Mouse (Mus musculus): ENCODE data around the gene Pigc.

Gene Pigc

GRCm38 (mm10) chr1:161972233-161972632 is 3.2 kb downstream of the Pigc start:
- ATAC-seq (ENCODE audit: insufficient number of reproducible peaks, low FRiP score, low TSS enrichment), result no peak

GRCm38 (mm10) chr1:161976255-161977182 is 7.5 kb downstream of the Pigc start:
- peak; percentile 81 for ATAC-seq (ENCODE audit: insufficient number of reproducible peaks, low FRiP score, low TSS enrichment)

- no peak for ATAC-seq (ENCODE audit: insufficient number of reproducible peaks, low FRiP score, low TSS enrichment)
Measured at GRCm38 (mm10) chr1:161977331-161977730, 8.3 kb downstream of the Pigc start.

GRCm38 (mm10) chr1:161978173-161978700 is 9.3 kb downstream of the Pigc start:
- no peak for ATAC-seq (ENCODE audit: insufficient number of reproducible peaks, low FRiP score, low TSS enrichment)

GRCm38 (mm10) chr1:161979536-161979935 is 10.6 kb downstream of the Pigc start, which contains the start of gene 4930558K02Rik:
TSS of gene 4930558K02Rik (minus strand) at chr1:161979636.
- no peak for ATAC-seq (ENCODE audit: insufficient number of reproducible peaks, low FRiP score, low TSS enrichment)

DNA sequence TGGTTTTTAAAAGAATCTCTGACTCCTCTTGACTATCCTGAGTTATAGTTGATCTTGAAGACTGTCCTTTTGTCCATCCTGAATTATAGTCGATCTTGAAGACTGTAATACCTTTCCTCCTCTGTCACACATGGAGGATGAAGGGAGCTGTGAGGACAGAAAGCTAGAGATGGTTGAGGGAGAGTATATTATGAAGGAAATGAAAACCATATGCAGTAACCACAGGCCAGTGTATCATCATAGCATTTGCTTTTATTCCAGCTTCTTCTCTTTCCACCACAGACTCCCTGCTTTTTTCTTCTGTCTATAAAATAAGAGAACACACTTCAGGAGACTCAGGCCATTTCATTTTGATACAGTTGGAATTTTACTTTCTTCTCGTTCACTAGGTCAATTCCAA is 11.1 kb downstream of the Pigc start:
- no peak for ATAC-seq (ENCODE audit: insufficient number of reproducible peaks, low FRiP score, low TSS enrichment)

GRCm38 (mm10) chr1:161980626-161981298 is 11.8 kb downstream of the Pigc start:
- no peak for ATAC-seq (ENCODE audit: insufficient number of reproducible peaks, low FRiP score, low TSS enrichment)

- ATAC-seq (ENCODE audit: insufficient number of reproducible peaks, low FRiP score, low TSS enrichment), result peak; percentile 52; the same call in 1 of the 2 replicates
Measured at GRCm38 (mm10) chr1:161983451-161983850, 14.5 kb downstream of the Pigc start.

GRCm38 (mm10) chr1:161983979-161984566 is 15.1 kb downstream of the Pigc start:
- no peak for ATAC-seq (ENCODE audit: insufficient number of reproducible peaks, low FRiP score, low TSS enrichment)

- ATAC-seq (ENCODE audit: insufficient number of reproducible peaks, low FRiP score, low TSS enrichment), result no peak
Measured at GRCm38 (mm10) chr1:161990684-161991578, 21.9 kb downstream of the Pigc start.

GRCm38 (mm10) chr1:161991846-161992245 is 22.9 kb downstream of the Pigc start:
- ATAC-seq (ENCODE audit: insufficient number of reproducible peaks, low FRiP score, low TSS enrichment), result no peak

DNA sequence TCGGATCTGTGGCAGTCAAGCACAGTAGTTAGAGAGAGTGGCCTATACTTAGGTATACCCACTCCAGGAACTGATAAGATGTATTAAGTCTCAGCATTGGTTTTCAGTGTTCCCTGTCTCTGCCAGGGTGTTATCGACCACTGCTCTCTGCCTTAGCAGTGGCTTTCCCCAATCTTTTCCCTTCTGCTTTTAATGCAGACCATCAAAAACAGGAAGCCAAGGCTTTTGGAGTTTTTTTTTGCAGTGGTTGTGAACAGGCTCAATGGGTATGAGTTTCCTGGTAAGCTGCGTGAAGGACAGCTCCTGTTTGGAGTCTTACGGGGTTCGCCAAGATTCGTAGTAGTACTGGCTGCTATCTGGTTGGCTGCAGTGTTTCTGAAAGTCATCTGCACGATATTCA is 23.4 kb downstream of the Pigc start:
- ATAC-seq (ENCODE audit: insufficient number of reproducible peaks, low FRiP score, low TSS enrichment), result no peak

DNA sequence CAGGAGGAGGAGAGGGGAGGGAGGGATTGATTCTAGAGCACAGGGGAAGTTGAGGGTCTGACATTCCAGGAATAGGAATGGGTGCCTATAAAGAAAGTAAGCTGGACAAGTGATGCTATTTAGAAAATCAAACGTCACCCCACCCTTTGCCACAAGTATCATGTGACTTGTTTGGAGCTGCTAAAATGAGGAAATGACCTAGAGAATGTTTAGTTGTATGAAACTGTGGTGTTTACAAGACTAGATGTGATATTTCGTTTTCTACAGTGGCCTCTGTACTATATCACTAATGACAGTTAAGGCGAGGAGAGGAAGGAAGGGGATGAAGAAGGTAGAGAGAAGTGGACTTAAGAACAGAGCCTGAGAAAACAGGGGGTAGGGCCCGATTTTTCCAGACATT is 29.8 kb downstream of the Pigc start:
- no peak for ATAC-seq (ENCODE audit: insufficient number of reproducible peaks, low FRiP score, low TSS enrichment)

- no peak for ATAC-seq (ENCODE audit: insufficient number of reproducible peaks, low FRiP score, low TSS enrichment)
Measured at GRCm38 (mm10) chr1:161999338-161999737, 30.4 kb downstream of the Pigc start.

DNA sequence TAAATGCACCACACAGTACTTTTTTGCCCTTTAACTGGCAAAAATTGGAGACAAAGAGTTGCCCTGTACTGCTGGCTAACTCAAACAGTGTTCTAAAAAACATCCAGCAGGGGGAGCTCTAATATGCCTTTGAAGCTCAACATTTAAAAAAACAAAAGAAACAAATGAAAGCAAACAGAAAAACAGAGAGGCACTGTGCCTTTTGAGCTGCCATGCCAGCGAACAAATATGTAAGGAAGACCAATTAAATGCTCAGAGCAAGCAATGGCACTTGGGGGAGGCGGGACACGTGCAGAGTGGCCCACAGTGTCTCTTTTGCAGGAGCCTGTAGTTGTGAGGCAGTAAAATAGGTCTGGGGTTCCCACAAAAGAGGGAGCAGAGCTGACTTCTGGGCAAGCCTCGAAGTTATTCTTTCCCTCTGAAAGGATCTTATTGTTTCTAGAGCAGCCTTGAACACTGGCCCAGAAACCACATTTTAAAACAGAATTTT is 30.9 kb downstream of the Pigc start:
- ATAC-seq (ENCODE audit: insufficient number of reproducible peaks, low FRiP score, low TSS enrichment), result peak; percentile 45

DNA sequence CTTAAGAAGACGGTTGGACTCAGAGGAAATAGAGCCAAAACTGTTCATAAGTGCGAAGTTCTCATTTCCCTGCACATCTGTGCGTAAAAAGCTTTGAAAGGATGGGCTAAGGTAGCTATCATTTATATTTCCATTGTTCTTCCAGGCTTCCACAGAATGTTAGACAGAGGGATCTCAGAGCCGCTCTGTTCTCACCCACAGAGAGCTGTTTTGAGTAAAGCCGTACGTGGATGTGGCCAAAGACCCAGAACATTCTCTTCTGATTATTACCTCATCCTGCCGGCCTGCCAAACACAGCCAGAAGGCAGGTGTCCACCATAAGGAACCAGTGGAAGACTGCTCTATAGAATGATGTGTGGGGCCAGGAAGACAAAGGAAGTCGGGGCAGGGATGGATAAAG is 32.3 kb downstream of the Pigc start:
- ATAC-seq (ENCODE audit: insufficient number of reproducible peaks, low FRiP score, low TSS enrichment), result peak; percentile 72

DNA sequence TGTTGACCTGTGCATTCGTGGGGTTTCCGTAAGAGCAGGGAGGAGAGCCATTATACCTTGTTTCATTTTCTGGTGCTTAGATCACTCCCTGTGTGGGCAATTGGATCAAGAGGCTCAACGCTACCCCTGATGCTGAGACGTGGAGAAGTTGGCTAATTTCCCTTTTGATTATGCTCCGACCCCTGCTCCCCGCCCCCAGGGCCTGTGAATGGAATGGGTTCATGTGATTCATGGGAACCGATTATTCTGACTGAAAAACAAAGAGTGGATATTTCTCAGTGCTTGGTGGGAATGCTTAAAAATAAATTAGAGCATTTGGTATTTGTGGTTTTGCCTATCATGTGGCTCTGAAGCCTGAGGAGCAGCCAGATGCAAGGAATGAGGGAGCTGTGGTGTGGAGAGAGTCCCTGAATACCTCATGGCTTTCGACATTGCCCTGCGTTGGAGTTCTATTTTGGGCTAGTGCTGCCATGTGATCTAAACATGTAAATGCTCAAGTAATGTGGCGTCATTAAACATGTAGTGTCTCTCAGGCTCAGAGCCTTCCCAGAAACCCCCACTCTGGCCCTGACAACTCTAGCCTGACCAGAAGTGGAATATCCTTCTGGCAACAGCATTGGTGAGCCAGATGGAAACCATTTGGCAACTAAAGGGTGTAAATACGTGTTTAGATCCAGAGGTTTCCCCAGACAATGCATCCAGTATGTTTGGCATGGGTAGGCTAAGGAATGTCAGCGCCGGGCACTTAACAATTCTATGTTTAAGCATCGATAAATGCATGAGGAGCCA is 34.9 kb downstream of the Pigc start:
- ATAC-seq (ENCODE audit: insufficient number of reproducible peaks, low FRiP score, low TSS enrichment), result no peak

DNA sequence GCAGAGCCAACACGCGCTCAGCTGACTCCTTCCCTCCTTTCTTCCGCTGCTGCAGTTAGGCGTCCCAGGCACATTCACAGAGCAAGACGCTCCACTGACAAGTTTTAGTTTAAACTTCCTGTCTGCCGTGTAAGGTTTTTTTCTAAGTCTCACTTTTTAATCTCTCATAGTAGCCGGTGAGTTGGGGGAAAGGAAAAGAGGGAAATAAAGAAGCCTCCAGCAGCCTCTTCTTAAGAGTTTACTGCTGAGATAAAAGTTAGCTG is 35.5 kb downstream of the Pigc start:
- ATAC-seq (ENCODE audit: insufficient number of reproducible peaks, low FRiP score, low TSS enrichment), result no peak
